Mouse (Mus musculus) ES-E14 (cell line): ENCODE measurements at regions not wholly inside any gene's neighbourhood (a gene's known extent, or its start where the extent isn't known, plus 50 kb on each side); places are given as distances from the start of the nearest gene placed in this dataset.

ENCODE experiments used
- CHD2 ChIP-seq: IDR thresholded peaks from 2 replicates; pipeline ENCODE4 v1.6.1; 2014; ENCODE audit warnings: mild to moderate bottlenecking, low read depth, low read length, inconsistent platforms
- MAFK ChIP-seq: IDR thresholded peaks from 2 replicates; pipeline ENCODE4 v1.6.1; 2014; ENCODE audit warnings: mild to moderate bottlenecking, low read depth, low read length, inconsistent platforms; ENCODE audit not compliant: insufficient read depth
- ZC3H11A ChIP-seq: IDR thresholded peaks from 2 replicates; pipeline ENCODE4 v1.6.1; 2012; ENCODE audit warnings: low read depth, mild to moderate bottlenecking, inconsistent platforms, low read length, borderline replicate concordance

DNA sequence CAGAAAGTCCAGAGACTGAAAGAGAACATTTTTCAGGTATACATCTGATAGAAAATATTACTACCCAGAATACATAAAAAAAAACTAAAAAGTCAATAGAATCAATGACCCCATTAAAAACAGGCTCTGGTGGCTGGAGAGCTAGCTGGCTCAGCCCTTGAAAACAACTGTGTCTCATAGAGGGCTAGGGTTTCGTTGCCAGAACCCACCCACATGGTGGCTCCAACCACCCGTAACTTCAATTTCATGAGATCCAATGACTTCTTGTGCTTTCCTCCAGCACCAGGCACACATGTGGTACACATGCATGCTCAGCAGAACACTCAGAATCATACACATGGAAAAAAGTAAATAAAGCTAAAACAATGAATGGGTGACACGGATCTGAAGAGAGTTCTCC is 143.6 kb upstream of the Akirin2 start:
- TF ChIP-seq MAFK = no peak
- no peak for TF ChIP-seq CHD2
- TF ChIP-seq ZC3H11A = no peak
